Mouse (Mus musculus) spleen, adult 2 months (tissue): Measurements from ENCODE around the gene Tmem100. TPM values are rescaled to one million over a fixed set of nuclear protein-coding genes. Genes with fewer than 3 reads are reported as not detected.

Source experiments
- DNase-seq, 2 experiments: peaks; one replicate each; pipeline versions ENCODE4 v3.0.0 to v3.0.0-alpha.2; 2012 to 2021; ENCODE audit warnings: low spot score in 2 of 2, low read depth in 1 of 2
- H3K27ac ChIP-seq: fragments of 200-500 bp; 2 replicates; pipeline ENCODE4 v1.5.1; 2012; ENCODE audit warnings: low read length, inconsistent platforms; ENCODE audit not compliant: insufficient read depth
- H3K27me3 ChIP-seq: fragments of 200-500 bp; 2 replicates; pipeline ENCODE4 v1.6.1; 2012; ENCODE audit warnings: mild to moderate bottlenecking, moderate library complexity, low read length, inconsistent platforms; ENCODE audit not compliant: control insufficient read depth, insufficient read depth
- H3K36me3 ChIP-seq: fragments of 200-500 bp; 2 replicates; pipeline ENCODE4 v1.6.1; 2012; ENCODE audit warnings: mild to moderate bottlenecking, low read length, inconsistent platforms; ENCODE audit not compliant: control insufficient read depth, insufficient read depth
- H3K4me1 ChIP-seq: fragments of 200-500 bp; 2 replicates; pipeline ENCODE4 v1.6.1; 2011; ENCODE audit warnings: inconsistent platforms; ENCODE audit not compliant: control insufficient read depth, insufficient read depth, insufficient read length
- H3K4me3 ChIP-seq: fragments of 200-500 bp; 2 replicates; pipeline ENCODE4 v1.5.1; 2011; ENCODE audit warnings: mild to moderate bottlenecking, inconsistent platforms; ENCODE audit not compliant: insufficient read depth, insufficient read length; ENCODE audit errors: extremely low read depth
- CTCF ChIP-seq: fragments of 200-500 bp; IDR thresholded peaks from 2 replicates; pipeline ENCODE4 v1.5.1; 2011; ENCODE audit warnings: mild to moderate bottlenecking, inconsistent platforms; ENCODE audit not compliant: insufficient read depth, insufficient read length, insufficient replicate concordance; ENCODE audit errors: extremely low read depth
- POLR2A ChIP-seq: fragments of 200-500 bp; IDR thresholded peaks from 2 replicates; pipeline ENCODE4 v1.6.1; 2011; ENCODE audit warnings: low read depth, low read length, inconsistent platforms
- WGBS: fragments of 180-500 bp; shearing (Covaris S2); methylation state at CpG from one replicate; pipeline ENCODE4 v1.1.7; 2018; 5-methylcytosine and 5-hydroxymethylcytosine counted together
- polyA plus RNA-seq: library from polyadenylated mRNA; depleted of rRNA; stranded (reverse); fragments of >200 nt; gene quantifications from 2 replicates; pipeline ENCODE4 v1.2.3, GENCODE M21; 2012

The Tmem100 gene
- polyA plus RNA-seq, 1 experiment: 0.42 TPM

GRCm38 (mm10) chr11:90030557-90030956 is 409 bp downstream of the Tmem100 start:
- Histone ChIP-seq H3K4me1 (peaks cover 5% of the 10 kb centered on the region; the same call in 1 of the 2 replicates), H3K36me3 (no peaks in the 10 kb centered on the region), H3K27me3 (no peaks in the 10 kb centered on the region), H3K27ac (no peak overlapping the region), H3K4me3 (peak overlapping the region; percentile 43; the same call in 1 of the 2 replicates)
- TF ChIP-seq CTCF (no peak), POLR2A (no peak)
- DNase-seq: peak; percentile 4 to 8
- WGBS: 2% methylated on average over 15 of the region's 15 CpGs

GRCm38 (mm10) chr11:90031076-90031475 is 928 bp downstream of the Tmem100 start:
- H3K4me3 ChIP-seq: no peak overlapping the region

GRCm38 (mm10) chr11:90032807-90033206 is 2.7 kb downstream of the Tmem100 start:
- DNase-seq: no peak
- Histone ChIP-seq H3K36me3 (no peaks in the 10 kb centered on the region), H3K4me3 (no peak overlapping the region), H3K27me3 (no peaks in the 10 kb centered on the region), H3K27ac (no peak overlapping the region), H3K4me1 (peaks cover 5% of the 10 kb centered on the region; the same call in 1 of the 2 replicates)
- WGBS: 52% methylated on average over 8 of the region's 8 CpGs
- TF ChIP-seq CTCF: no peak
- TF ChIP-seq POLR2A: no peak

More at GRCm38 (mm10) chr11:90031076-90031475, 928 bp downstream of the Tmem100 start:
- H3K27ac ChIP-seq: no peak overlapping the region
- peaks cover 5% of the 10 kb centered on the region; the same call in 1 of the 2 replicates for H3K4me1 ChIP-seq
- 63% methylated on average over 7 of the region's 7 CpGs for WGBS
- TF ChIP-seq POLR2A: no peak
- no peak for TF ChIP-seq CTCF
- H3K27me3 ChIP-seq: no peaks in the 10 kb centered on the region
- DNase-seq: no peak
- H3K36me3 ChIP-seq: no peaks in the 10 kb centered on the region

- Histone ChIP-seq H3K27ac (no peak overlapping the region), H3K4me1 (peaks cover 5% of the 10 kb centered on the region; the same call in 1 of the 2 replicates), H3K27me3 (no peaks in the 10 kb centered on the region), H3K36me3 (no peaks in the 10 kb centered on the region), H3K4me3 (no peak overlapping the region)
- no peak for DNase-seq
- WGBS: 66% methylated on average over 5 of the region's 5 CpGs
- TF ChIP-seq CTCF (no peak), POLR2A (no peak)
Observed at GRCm38 (mm10) chr11:90033442-90033841, 3.3 kb downstream of the Tmem100 start.

GRCm38 (mm10) chr11:90034646-90035045 is 4.5 kb downstream of the Tmem100 start:
- Histone ChIP-seq H3K27me3 (no peaks in the 10 kb centered on the region), H3K27ac (no peak overlapping the region), H3K36me3 (no peaks in the 10 kb centered on the region), H3K4me3 (no peak overlapping the region), H3K4me1 (peaks cover 4% of the 10 kb centered on the region; the same call in 1 of the 2 replicates)
- WGBS: 84% methylated on average over 12 of the region's 12 CpGs
- DNase-seq: no peak
- TF ChIP-seq CTCF (no peak), POLR2A (no peak)

- Histone ChIP-seq H3K4me3 (no peak overlapping the region), H3K4me1 (no peaks in the 10 kb centered on the region), H3K27me3 (no peaks in the 10 kb centered on the region), H3K27ac (no peak overlapping the region), H3K36me3 (no peaks in the 10 kb centered on the region)
- no peak for TF ChIP-seq POLR2A
- no peak for DNase-seq
- WGBS: 91% methylated on average over 14 of the region's 14 CpGs
Observed at GRCm38 (mm10) chr11:90035532-90035931, 5.4 kb downstream of the Tmem100 start.

GRCm38 (mm10) chr11:90036416-90036815 is 6.3 kb downstream of the Tmem100 start:
- Histone ChIP-seq H3K27me3 (no peaks in the 10 kb centered on the region), H3K27ac (no peak overlapping the region), H3K4me1 (no peaks in the 10 kb centered on the region), H3K36me3 (no peaks in the 10 kb centered on the region), H3K4me3 (no peak overlapping the region)
- 87% methylated on average over 4 of the region's 4 CpGs for WGBS
- DNase-seq: no peak
- TF ChIP-seq POLR2A (no peak), CTCF (no peak)
